Mouse (Mus musculus): ENCODE data around the gene Adgrd1.

Gene Adgrd1

DNA sequence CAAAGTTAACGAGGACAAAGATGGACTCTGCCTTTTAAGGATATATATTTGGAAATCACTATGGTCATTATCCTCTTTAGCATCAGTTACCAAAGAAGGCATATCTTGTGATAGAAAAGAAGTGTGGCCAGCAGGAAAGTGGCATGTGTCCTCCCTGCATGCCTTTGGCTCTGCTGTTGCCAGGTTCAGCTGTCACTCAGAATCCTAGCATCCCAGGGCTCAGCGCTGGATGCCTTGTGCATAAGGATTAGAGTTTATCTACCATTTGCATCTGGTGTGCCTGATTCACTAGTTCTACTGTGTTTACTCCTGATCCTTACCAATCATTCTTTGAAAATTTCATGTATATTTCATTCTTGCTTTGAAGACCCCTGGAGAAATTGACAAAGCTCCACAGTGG, 119.5 kb downstream of the Adgrd1 start:
- in situ Hi-C loops (cut with MboI; ENCODE audit: low pct_unique_long_range_greater_than_20kb in 1 of 2, low sequenced_read_pairs in 2 of 2, unreplicated experiment in 1 of 2): no loop called here

DNA sequence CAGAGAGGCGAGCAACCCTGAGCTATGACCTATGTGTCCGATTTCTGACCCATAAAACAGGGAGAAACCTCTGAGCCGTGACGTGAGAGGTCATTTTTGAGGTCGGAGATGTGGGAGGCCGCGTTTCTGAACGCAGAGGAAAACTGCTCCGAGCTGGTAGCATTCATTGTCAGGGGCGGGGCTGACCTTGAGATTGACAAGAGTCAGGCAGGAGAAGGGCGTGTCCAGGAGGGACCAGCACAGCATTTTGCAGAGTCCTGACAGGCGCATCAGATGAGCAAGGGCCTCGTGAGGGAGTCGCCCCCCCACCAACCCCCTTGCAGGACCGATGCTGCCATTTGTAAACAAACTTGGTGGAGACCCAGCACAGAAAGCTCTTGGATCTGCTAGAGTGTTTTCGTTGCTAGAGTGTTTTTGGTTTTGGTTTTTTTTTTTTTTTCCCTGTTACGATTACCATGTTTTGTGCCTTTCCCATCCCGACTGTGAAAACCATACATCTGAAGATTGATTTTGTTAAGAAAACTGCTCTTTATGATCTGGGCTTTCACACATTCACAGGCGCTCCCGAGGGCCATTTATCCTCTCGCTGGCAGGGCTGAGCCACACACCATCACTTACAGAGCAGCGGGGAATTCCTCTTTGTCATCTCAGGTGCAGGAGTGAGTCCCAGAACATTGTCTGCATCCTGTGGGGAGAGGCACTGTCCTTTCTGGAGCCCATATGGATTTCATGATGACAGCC, 121.1 kb downstream of the Adgrd1 start:
- in situ Hi-C loops (cut with MboI; ENCODE audit: low pct_unique_long_range_greater_than_20kb in 1 of 2, low sequenced_read_pairs in 2 of 2, unreplicated experiment in 1 of 2): no loop called here

DNA sequence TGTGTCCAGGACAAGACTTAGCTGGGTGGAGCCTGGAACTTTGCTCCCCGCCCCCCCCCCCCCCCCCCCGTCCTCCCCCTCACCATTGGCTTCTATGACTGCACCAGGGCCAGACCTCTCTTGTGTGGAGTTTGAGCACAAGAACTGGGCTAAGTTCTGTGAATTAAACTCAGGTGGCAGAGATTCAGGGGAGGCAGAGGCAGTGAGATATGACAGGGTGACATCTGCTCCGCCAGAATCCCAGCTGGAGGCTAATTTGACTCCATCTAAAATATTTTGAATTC, 121.6 kb downstream of the Adgrd1 start:
- in situ Hi-C loops (cut with MboI; ENCODE audit: low pct_unique_long_range_greater_than_20kb in 1 of 2, low sequenced_read_pairs in 2 of 2, unreplicated experiment in 1 of 2): no loop called here

DNA sequence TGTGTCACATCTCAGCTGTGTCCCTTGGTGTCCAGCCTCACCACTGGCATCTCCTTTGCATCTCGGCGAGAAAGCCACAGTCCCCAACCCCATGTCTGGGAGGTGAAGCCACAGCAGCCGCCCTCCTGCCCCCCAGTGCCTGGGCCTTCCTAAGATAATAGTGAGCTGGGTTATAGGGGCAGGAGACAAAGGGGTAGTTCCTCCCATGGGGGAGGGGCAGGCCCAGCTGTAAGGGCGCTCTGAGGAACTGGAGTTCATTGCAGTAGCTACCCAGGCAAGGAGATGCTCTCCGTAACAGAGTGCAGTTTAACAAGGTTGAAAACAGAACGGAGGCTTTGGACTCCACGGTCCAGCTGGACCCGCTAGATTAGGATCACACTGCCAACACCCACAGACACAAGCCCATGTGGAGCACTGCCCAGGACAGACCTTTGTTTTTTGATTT, 122.0 kb downstream of the Adgrd1 start:
- in situ Hi-C loops (cut with MboI; ENCODE audit: low pct_unique_long_range_greater_than_20kb in 1 of 2, low sequenced_read_pairs in 2 of 2, unreplicated experiment in 1 of 2): no loop called here

DNA sequence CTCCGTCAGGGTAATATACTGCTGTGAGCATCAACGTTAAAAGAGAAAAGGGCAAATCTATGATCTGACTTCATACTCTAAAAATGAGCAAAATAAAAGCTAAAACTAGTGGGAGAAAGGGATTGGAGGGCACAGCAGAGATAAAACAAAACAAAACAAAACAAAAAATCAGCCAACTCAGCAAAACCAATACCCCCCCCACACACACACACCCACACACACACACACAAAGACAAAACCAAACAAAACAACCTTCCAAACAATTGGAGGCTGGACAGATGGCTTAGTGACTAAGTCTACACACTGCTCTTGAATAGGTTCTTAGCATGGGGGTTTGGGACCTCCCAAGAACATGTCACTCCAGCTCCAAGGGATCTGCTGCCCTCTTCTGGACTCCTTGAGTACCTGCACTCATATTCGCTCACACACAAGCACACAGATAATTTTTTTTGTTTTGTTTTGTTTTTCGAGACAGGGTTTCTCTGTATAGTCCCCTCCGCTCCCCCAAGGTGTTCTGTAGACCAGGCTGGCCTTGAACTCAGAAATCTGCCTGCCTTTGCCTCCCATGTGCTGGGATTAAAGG, 122.7 kb downstream of the Adgrd1 start:
- in situ Hi-C loops (cut with MboI; ENCODE audit: low pct_unique_long_range_greater_than_20kb in 1 of 2, low sequenced_read_pairs in 2 of 2, unreplicated experiment in 1 of 2): no loop called here

DNA sequence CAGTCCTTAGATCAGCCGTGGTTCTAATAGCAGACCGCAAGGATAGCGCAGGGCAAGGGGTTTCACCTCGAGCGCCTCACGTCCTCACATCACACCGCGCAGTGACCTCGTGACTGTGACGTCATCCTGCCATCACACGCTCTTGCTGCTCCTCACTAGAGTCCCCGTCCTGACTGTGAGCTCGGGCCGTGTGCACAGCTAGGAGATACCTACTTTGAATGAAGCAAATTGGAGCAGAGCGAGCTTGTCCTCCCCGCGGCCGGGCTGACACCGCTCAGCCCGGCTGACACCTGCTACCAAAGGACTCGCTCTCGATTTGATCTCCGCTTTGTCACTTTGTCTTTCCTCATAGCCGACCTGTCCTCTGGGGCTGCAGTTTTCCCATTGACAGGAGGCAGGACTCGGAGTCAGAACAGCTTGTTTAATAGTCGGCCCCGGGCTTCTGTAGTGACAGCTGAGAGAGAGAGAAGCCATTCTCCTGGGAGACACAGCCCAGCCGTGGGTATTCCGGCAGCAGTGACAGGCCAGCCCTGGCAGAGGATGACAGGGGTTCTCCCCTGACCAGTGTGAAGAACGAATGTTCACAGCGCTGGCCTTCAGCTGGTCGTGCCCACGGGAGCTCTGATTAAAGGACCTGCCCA, 129.4 kb downstream of the Adgrd1 start:
- in situ Hi-C loops (cut with MboI; ENCODE audit: low pct_unique_long_range_greater_than_20kb in 1 of 2, low sequenced_read_pairs in 2 of 2, unreplicated experiment in 1 of 2): loop anchor here in 1 of 2 experiments (10.0 kb wide), 1 partner anchor 161 kb away; no protein-coding TSS in a partner anchor

DNA sequence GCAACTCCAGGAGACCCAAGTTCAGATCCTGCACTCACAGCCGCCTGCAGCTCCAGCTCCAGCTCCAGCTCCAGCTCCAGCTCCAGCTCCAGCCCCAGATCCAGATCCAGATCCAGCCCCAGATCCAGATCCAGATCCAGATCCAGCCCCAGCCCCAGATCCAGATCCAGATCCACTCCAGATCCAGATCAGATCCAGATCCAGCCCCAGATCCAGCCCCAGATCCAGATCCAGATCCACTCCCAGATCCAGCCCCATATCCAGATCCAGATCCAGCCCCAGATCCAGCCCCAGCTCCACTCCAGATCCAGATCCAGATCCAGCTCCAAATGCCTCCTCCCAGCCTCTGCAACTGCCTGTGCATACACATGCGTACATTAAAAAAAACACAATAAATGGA, 131.6 kb downstream of the Adgrd1 start:
- in situ Hi-C loops (cut with MboI; ENCODE audit: low pct_unique_long_range_greater_than_20kb in 1 of 2, low sequenced_read_pairs in 2 of 2, unreplicated experiment in 1 of 2): loop anchor here in 1 of 2 experiments (10.0 kb wide), 1 partner anchor 163 kb away; no protein-coding TSS in a partner anchor

DNA sequence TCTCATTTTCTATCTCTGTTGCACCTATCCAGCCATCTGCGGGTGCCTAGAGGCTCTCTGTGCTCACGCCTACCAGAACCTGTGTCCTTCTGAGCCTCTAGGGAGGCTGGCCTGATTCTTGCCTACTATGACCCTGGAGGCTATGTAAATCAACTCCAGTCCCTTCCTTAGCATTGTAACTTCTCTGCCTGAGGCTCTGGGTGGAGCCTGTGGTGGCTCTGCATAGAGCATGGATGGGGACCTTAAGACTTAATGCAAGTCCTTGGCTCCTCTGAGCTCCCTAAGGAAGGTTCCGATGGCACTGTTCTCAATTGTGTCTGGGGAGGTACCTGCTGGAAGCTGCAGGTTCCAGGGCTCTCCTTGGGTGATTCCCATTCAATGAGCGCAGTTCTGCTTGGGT, 136.8 kb downstream of the Adgrd1 start:
- in situ Hi-C loops (cut with MboI; ENCODE audit: low pct_unique_long_range_greater_than_20kb in 1 of 2, low sequenced_read_pairs in 2 of 2, unreplicated experiment in 1 of 2): no loop called here

DNA sequence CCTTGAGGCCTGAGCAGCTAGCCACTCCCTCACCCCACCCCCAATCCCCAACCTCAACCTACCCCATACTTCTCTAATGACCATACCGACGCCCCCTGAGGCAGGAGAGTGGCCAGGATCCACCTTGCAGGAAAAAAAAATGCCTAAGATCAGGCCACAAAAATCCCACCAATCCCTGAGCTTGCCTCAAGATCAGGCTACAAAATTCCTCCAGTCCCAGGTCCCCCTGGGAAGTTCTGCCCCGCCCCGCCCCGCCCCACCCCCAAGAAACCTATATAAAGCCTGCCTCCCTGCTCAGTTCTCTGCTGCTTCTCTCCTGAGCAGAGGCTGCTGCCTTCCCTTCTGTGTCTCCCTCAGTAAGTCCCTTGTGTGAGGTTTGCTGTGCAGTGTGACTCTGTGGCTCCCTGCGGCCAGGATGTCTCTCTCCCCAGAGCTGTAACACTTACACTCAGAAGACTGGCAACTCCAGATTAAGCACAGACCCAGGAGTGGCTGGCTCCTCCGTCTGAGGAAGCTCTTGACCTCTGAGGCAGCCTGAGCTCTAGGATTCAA, 137.4 kb downstream of the Adgrd1 start:
- in situ Hi-C loops (cut with MboI; ENCODE audit: low pct_unique_long_range_greater_than_20kb in 1 of 2, low sequenced_read_pairs in 2 of 2, unreplicated experiment in 1 of 2): no loop called here

DNA sequence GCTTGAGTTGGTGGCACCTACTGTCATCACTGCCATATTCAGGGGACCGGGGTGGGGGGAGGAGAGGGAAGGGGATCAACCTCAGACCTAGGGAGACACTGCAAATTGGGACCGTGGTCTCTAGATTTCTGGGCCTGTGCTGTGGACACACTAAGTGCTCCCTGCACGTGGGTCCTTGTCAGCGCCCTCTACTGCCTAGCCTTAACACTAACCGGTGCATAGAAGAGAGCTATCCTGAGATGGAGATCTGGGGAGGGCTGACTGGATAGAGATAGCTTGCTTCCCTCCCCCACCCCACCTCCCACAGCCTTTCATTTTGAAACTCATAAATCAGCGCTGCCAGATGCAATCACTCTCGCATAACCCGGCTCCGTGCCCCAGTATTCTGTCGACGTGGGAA, 139.8 kb downstream of the Adgrd1 start:
- in situ Hi-C loops (cut with MboI; ENCODE audit: low pct_unique_long_range_greater_than_20kb in 1 of 2, low sequenced_read_pairs in 2 of 2, unreplicated experiment in 1 of 2): no loop called here

DNA sequence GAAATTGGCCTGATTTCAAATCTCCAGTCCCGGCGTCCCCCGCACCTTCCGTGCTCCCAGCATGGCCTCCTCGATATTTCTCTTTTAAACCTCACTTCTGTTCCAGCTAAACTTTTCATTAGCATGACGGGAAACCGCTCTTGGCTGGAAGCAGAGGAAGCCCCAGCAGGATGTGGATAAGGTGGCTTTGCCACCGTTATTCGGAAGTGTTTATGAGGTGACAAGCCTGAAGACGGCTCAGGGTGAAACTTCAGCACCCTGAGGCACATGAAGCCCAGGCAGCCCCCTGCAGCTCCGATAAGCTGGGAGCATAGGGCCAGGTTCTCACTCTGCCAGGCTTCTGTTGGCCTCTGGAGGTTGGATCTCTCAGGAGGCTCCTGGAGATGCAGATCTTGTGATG, 145.3 kb downstream of the Adgrd1 start:
- in situ Hi-C loops (cut with MboI; ENCODE audit: low pct_unique_long_range_greater_than_20kb in 1 of 2, low sequenced_read_pairs in 2 of 2, unreplicated experiment in 1 of 2): no loop called here

DNA sequence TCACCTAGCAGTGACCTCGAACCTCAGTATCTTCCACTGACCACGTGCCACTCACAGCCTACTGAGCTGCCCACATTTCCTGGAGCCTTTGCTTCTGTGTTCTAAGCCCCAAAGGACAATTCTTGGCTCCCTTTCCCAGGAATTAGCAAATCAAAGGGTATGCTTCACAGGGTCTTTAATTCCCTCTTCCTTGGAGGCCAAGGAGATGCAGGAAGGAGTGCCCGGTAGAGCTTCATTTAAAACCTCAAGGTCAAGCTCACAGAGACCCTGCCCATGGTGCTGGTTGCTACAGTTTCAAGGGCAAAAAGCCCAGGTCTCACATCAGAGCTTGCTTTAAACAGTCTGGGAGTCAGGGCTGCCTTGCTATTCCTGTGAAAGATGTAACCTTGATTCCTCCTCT, 145.7 kb downstream of the Adgrd1 start:
- in situ Hi-C loops (cut with MboI; ENCODE audit: low pct_unique_long_range_greater_than_20kb in 1 of 2, low sequenced_read_pairs in 2 of 2, unreplicated experiment in 1 of 2): no loop called here

DNA sequence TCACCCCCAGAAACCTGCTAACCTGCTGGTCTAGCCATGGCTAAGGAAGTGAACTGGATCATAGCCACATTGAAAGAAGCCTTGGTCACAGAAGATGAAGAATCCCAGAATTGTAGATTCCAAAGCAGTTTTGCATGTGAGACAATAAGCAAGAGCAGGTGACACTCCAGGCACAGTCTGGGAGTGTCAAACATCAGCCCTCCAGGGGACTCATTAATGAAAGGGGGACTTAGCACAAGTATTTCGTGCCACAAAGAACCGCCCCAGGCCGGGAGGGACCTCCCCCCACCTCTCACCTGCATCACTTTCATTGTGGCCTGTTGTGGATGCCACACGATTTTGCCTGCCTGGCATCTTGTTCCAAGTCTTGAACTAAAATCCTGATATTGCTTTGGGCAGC, 146.6 kb downstream of the Adgrd1 start:
- in situ Hi-C loops (cut with MboI; ENCODE audit: low pct_unique_long_range_greater_than_20kb in 1 of 2, low sequenced_read_pairs in 2 of 2, unreplicated experiment in 1 of 2): no loop called here

DNA sequence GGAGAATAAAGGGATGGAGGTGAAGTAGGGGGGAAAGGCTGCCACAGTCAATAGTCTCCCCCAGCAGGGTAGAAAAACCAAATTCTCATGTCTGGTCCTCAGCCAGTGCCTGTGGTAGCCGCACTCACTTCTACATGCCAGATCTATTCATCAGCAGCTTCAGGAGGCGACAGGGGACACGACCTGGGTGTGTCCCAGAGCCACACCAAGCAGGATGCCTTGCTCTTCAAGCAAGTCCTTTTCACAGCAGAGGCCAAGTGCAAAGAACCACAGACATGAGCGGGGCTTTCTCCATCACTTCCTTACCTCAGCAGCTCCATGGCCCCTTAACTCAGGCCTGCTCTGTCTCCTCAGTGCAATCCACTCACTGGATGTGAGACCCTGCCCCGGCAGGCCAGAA, 147.8 kb downstream of the Adgrd1 start:
- in situ Hi-C loops (cut with MboI; ENCODE audit: low pct_unique_long_range_greater_than_20kb in 1 of 2, low sequenced_read_pairs in 2 of 2, unreplicated experiment in 1 of 2): no loop called here

DNA sequence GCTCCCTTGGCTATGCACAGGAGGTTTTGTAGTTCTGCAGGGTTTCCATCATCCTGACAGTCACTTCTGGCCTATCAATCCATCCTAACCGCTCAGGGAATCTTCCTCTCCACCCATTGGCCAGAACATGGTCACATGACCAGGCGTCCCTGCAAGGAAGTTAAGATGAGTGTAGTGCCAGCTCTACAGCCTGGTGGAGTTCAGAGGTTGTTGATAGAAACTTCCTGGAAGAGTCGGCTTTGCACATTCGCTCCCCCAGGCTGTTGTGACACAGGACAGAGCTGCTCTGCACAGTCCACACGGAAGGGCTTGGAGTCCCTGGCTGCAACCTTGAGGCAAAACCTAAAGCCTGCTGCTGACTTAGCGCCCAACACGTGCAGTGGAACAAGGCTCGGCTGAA, 152.5 kb downstream of the Adgrd1 start:
- in situ Hi-C loops (cut with MboI; ENCODE audit: low pct_unique_long_range_greater_than_20kb in 1 of 2, low sequenced_read_pairs in 2 of 2, unreplicated experiment in 1 of 2): no loop called here
